Mouse (Mus musculus): ENCODE measurements around the gene Prkar2b. TPM values are rescaled to one million over a fixed set of nuclear protein-coding genes. Genes with fewer than 3 reads are reported as not detected.

The Prkar2b gene
- polyA plus RNA-seq, 1 experiment from 2014 or later, result 16.3 TPM

- 0 out of 2 replicates have a peak overlapping the region, but pooled peaks have one; percentile 17 for H3K4me2 ChIP-seq (replicated peaks; ENCODE audit: low read depth)
- H3K36me3 ChIP-seq (ENCODE audit: control insufficient read depth, insufficient read depth, low read length), result no peaks in the 10 kb centered on the region
- H3K9me3 ChIP-seq (ENCODE audit: control insufficient read depth, low read length), result no peaks in the 10 kb centered on the region
- no peak overlapping the region for H3K27ac ChIP-seq (replicated peaks)
- H3K27me3 ChIP-seq (ENCODE audit: control insufficient read depth, insufficient read depth, low read length), result no peaks in the 10 kb centered on the region
- 71% methylated on average over 2 of the region's 2 CpGs for WGBS
- no peak overlapping the region for H3K4me3 ChIP-seq (ENCODE audit: low read depth, low read length)
- no peaks in the 10 kb centered on the region for H3K4me1 ChIP-seq (replicated peaks; ENCODE audit: control insufficient read depth, insufficient read depth)
- ATAC-seq (ENCODE audit: low FRiP score, low TSS enrichment), result no peak
- H3K9ac ChIP-seq (ENCODE audit: low read length), result no peak overlapping the region
- TF ChIP-seq EP300 (optimal IDR thresholded peaks at IDR 0.05) (no peak), CTCF (IDR thresholded peaks at IDR 0.05; ENCODE audit: low read depth) (no peak)
- DNase-seq (ENCODE audit: low spot score), result no peak
These were observed 2.0 kb downstream of the Prkar2b start for GRCm38 (mm10) chr12:32059135-32059534.

- H3K4me1 ChIP-seq (replicated peaks; ENCODE audit: control insufficient read depth, insufficient read depth), result peaks cover 4% of the 10 kb centered on the region; the same call in 1 of the 2 replicates
- no peak overlapping the region for H3K4me3 ChIP-seq (ENCODE audit: low read depth, low read length)
- no peak for DNase-seq (ENCODE audit: low spot score)
- WGBS, result 74% methylated on average over 12 of the region's 12 CpGs
- H3K27ac ChIP-seq (replicated peaks), result peak overlapping the region; percentile 61
- H3K9ac ChIP-seq (ENCODE audit: low read length), result no peak overlapping the region
- TF ChIP-seq CTCF (IDR thresholded peaks at IDR 0.05; ENCODE audit: low read depth), result no peak
- no peak for TF ChIP-seq EP300 (optimal IDR thresholded peaks at IDR 0.05)
- H3K27me3 ChIP-seq (ENCODE audit: control insufficient read depth, insufficient read depth, low read length), result no peaks in the 10 kb centered on the region
- no peak overlapping the region for H3K4me2 ChIP-seq (replicated peaks; ENCODE audit: low read depth)
- H3K9me3 ChIP-seq (ENCODE audit: control insufficient read depth, low read length), result no peaks in the 10 kb centered on the region
- no peaks in the 10 kb centered on the region for H3K36me3 ChIP-seq (ENCODE audit: control insufficient read depth, insufficient read depth, low read length)
- peak; percentile 48; the same call in 1 of the 2 replicates for ATAC-seq (ENCODE audit: low FRiP score, low TSS enrichment)
These were observed 3.5 kb downstream of the Prkar2b start for GRCm38 (mm10) chr12:32057461-32058199.

DNA sequence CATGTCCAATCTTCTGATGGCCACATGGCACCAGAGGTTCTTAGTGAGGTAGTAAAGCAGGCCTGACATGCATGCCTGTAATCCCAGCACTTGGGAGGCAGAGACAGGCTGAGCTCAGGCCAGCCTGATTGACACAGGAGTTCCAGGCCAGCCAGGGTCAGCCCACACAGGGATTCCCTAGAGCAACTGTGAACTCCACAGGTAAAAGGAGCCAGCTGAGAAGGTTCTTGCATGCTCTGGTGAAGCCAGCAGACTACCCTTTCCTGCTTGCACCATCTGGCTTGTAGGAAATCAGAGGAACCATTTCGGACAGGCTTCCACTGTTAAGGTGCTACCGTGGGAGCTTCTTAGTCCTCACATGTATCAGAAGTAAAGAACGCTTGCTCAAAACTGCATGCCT is 5.3 kb downstream of the Prkar2b start:
- peaks cover 4% of the 10 kb centered on the region; the same call in 1 of the 2 replicates for H3K4me1 ChIP-seq (replicated peaks; ENCODE audit: control insufficient read depth, insufficient read depth)
- 100% methylated on average over 3 of the region's 3 CpGs for WGBS
- no peak for TF ChIP-seq EP300 (optimal IDR thresholded peaks at IDR 0.05)
- TF ChIP-seq CTCF (IDR thresholded peaks at IDR 0.05; ENCODE audit: low read depth), result no peak
- no peaks in the 10 kb centered on the region for H3K36me3 ChIP-seq (ENCODE audit: control insufficient read depth, insufficient read depth, low read length)
- H3K9me3 ChIP-seq (ENCODE audit: control insufficient read depth, low read length), result no peaks in the 10 kb centered on the region
- no peak overlapping the region for H3K4me3 ChIP-seq (ENCODE audit: low read depth, low read length)
- no peak overlapping the region for H3K9ac ChIP-seq (ENCODE audit: low read length)
- H3K27me3 ChIP-seq (ENCODE audit: control insufficient read depth, insufficient read depth, low read length), result no peaks in the 10 kb centered on the region
- no peak for ATAC-seq (ENCODE audit: low FRiP score, low TSS enrichment)
- no peak for DNase-seq (ENCODE audit: low spot score)
- no peak overlapping the region for H3K4me2 ChIP-seq (replicated peaks; ENCODE audit: low read depth)
- H3K27ac ChIP-seq (replicated peaks), result no peak overlapping the region

DNA sequence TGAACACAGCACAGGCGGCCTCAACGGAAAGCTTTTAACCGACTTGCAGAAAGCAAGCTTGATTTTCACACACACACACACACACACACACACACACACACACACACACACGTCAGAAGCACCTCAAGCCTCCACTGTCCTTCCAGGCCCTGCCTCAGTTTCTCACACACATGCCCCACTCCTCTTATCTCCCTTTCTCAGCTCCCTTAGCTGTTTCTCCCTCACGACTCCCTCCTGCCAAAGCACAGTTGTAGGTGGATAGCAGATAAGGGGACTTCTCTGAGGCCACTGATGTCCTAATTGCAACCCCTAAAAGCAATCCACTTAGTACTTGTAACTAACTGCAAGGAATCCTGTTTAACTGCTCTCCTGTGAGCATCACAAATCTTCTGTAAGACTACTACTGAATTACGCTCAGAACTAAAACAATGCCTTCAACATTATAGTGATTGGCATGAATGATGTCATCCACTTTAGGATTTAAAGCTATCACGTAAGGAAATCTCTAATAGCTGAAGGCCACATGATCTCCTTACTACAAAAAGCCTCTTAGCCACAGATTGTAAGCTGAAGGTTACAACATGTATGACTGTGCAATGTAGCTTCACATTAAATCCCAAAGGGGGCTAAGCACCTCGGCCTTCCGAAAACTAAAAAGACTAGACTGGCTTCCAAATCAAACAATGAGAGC is 6.5 kb downstream of the Prkar2b start:
- no peaks in the 10 kb centered on the region for H3K9me3 ChIP-seq (ENCODE audit: control insufficient read depth, low read length)

GRCm38 (mm10) chr12:32053637-32054366 is 7.3 kb downstream of the Prkar2b start:
- H3K4me2 ChIP-seq (replicated peaks; ENCODE audit: low read depth), result peak overlapping the region; percentile 38
- no peak for DNase-seq (ENCODE audit: low spot score)
- H3K27ac ChIP-seq (replicated peaks), result no peak overlapping the region
- no peak overlapping the region for H3K4me3 ChIP-seq (ENCODE audit: low read depth, low read length)
- H3K36me3 ChIP-seq (ENCODE audit: control insufficient read depth, insufficient read depth, low read length), result no peaks in the 10 kb centered on the region
- H3K27me3 ChIP-seq (ENCODE audit: control insufficient read depth, insufficient read depth, low read length), result no peaks in the 10 kb centered on the region
- no peaks in the 10 kb centered on the region for H3K9me3 ChIP-seq (ENCODE audit: control insufficient read depth, low read length)
- no peak for TF ChIP-seq EP300 (optimal IDR thresholded peaks at IDR 0.05)
- no peak for TF ChIP-seq CTCF (IDR thresholded peaks at IDR 0.05; ENCODE audit: low read depth)
- H3K9ac ChIP-seq (ENCODE audit: low read length), result no peak overlapping the region
- H3K4me1 ChIP-seq (replicated peaks; ENCODE audit: control insufficient read depth, insufficient read depth), result peaks cover 4% of the 10 kb centered on the region; the same call in 1 of the 2 replicates
- 47% methylated on average over 11 of the region's 11 CpGs for WGBS
- ATAC-seq (ENCODE audit: low FRiP score, low TSS enrichment), result no peak

More for the DNA sequence above, 6.5 kb downstream of the Prkar2b start:
- Histone ChIP-seq H3K27me3 (ENCODE audit: control insufficient read depth, insufficient read depth, low read length) (no peaks in the 10 kb centered on the region), H3K4me2 (replicated peaks; ENCODE audit: low read depth) (no peak overlapping the region), H3K36me3 (ENCODE audit: control insufficient read depth, insufficient read depth, low read length) (no peaks in the 10 kb centered on the region), H3K9ac (ENCODE audit: low read length) (no peak overlapping the region), H3K27ac (replicated peaks) (no peak overlapping the region), H3K4me1 (replicated peaks; ENCODE audit: control insufficient read depth, insufficient read depth) (peaks cover 4% of the 10 kb centered on the region; the same call in 1 of the 2 replicates), H3K4me3 (ENCODE audit: low read depth, low read length) (no peak overlapping the region)
- 54% methylated on average over 9 of the region's 9 CpGs for WGBS
- ATAC-seq (ENCODE audit: low FRiP score, low TSS enrichment), result no peak
- TF ChIP-seq EP300 (optimal IDR thresholded peaks at IDR 0.05) (no peak), CTCF (IDR thresholded peaks at IDR 0.05; ENCODE audit: low read depth) (no peak)
- DNase-seq (ENCODE audit: low spot score), result no peak
